Mouse (Mus musculus) embryonic fibroblast, embryonic 13.5 days (primary cell): Measurements from ENCODE around the gene Relch. TPM values are rescaled to one million over a fixed set of nuclear protein-coding genes. Genes with fewer than 3 reads are reported as not detected.

ENCODE experiments used
- H3K27ac ChIP-seq: 2 replicates; pipeline ENCODE4 v1.5.1; 2012; ENCODE audit warnings: low read length, control low read depth, inconsistent platforms; ENCODE audit not compliant: insufficient read depth
- H3K4me1 ChIP-seq: 2 replicates; pipeline ENCODE4 v1.6.1; 2011; ENCODE audit warnings: low read length; ENCODE audit not compliant: control insufficient read depth, insufficient read depth
- H3K4me3 ChIP-seq: 2 replicates; pipeline ENCODE4 v1.5.1; 2011; ENCODE audit warnings: mild to moderate bottlenecking, control low read depth, low read length; ENCODE audit not compliant: insufficient read depth
- CTCF ChIP-seq: IDR thresholded peaks from 2 replicates; pipeline ENCODE4 v1.5.1; 2011; ENCODE audit warnings: mild to moderate bottlenecking, control low read depth, low read length, moderate library complexity, borderline replicate concordance; ENCODE audit not compliant: insufficient read depth
- POLR2A ChIP-seq: IDR thresholded peaks from 2 replicates; pipeline ENCODE4 v1.6.1; 2011; ENCODE audit warnings: low read depth, mild to moderate bottlenecking, control low read depth, low read length, moderate library complexity
- polyA plus RNA-seq: library from polyadenylated mRNA; stranded (reverse); fragments of >200 nt; gene quantifications from 2 replicates; pipeline ENCODE4 v1.2.4, GENCODE M21; 2011; ENCODE audit warnings: low read depth; ENCODE audit not compliant: missing spikeins, insufficient read length

Gene Relch
- polyA plus RNA-seq, 1 experiment: 40.4 TPM

GRCm38 (mm10) chr1:105786731-105787357 is 123.2 kb downstream of the Relch start:
- Histone ChIP-seq H3K27ac (no peak overlapping the region), H3K4me3 (no peak overlapping the region), H3K4me1 (peaks cover 3% of the 10 kb centered on the region; the same call in 1 of the 2 replicates)
- TF ChIP-seq POLR2A (no peak), CTCF (no peak)

GRCm38 (mm10) chr1:105790103-105790502 is 126.4 kb downstream of the Relch start:
- Histone ChIP-seq H3K4me1 (no peaks in the 10 kb centered on the region), H3K4me3 (no peak overlapping the region), H3K27ac (no peak overlapping the region)
- no peak for TF ChIP-seq POLR2A
- no peak for TF ChIP-seq CTCF

DNA sequence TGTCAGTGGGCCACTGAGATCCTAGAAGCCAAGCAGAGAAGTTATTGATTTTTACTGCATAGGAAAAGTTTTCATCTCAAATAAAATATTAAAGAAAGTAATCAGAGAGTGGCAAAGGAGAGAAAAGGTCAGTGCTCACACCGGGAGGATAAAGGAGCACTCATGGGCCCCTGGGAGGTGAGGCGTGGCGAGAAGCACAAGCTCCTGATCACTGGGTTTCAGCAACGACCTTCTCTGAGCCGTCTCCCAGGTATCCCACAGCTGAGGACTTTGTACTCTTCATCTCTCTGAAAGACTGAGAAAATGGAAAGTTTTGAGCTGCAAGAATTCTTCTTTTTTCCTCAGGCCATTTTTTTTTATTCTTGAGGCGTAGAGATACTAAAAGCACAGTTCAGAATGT is 131.0 kb downstream of the Relch start:
- H3K4me1 ChIP-seq: no peaks in the 10 kb centered on the region; the same call in 1 of the 2 replicates
- TF ChIP-seq CTCF (no peak), POLR2A (no peak)

DNA sequence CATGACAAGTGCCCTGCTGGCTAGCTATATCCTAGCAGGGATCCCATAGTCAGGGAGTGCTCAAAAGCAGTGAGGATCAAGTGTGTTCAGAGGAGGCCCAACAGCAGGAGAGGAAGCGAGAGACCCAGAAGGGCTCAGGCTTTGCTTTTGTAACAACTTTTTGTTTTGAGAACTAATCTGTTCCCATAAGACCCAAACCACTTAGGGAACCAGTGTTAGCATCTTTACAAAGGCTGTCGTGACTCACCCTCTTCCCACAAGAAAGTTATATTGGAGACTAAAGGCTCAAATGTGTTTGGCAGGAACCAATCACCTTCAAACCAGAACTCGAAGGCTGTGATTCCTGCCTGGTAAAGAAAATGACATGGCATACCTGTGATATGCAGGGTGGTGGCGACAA is 132.0 kb downstream of the Relch start:
- no peak overlapping the region for H3K27ac ChIP-seq
- TF ChIP-seq POLR2A (no peak), CTCF (no peak)
- H3K4me1 ChIP-seq: no peaks in the 10 kb centered on the region; the same call in 1 of the 2 replicates
- H3K4me3 ChIP-seq: no peak overlapping the region

More for the DNA sequence above, 131.0 kb downstream of the Relch start:
- H3K27ac ChIP-seq: no peak overlapping the region
- no peak overlapping the region for H3K4me3 ChIP-seq

DNA sequence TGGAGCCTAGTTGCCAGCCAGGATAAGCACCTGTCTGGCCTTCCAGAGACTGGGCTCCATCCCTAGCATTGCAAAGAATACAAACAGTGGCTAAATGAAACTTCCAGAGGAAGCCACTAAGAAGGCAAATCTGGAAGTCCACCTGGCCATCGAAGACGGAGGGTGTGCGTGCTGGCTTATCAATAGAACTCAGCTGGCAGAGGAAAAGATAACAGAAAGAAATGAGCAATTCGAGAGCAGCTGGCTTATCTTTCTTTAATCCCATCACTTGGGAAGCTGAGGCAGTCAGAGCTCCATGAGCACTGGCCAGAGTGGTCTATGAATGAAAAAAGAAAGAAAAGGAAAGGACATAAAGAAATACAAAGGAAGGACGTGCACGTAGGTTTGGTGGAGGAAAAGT is 136.9 kb downstream of the Relch start:
- Histone ChIP-seq H3K4me3 (no peak overlapping the region), H3K27ac (no peak overlapping the region), H3K4me1 (peaks cover 2% of the 10 kb centered on the region; the same call in 1 of the 2 replicates)
- TF ChIP-seq CTCF (no peak), POLR2A (no peak)

GRCm38 (mm10) chr1:105801252-105801651 is 137.6 kb downstream of the Relch start:
- Histone ChIP-seq H3K4me3 (no peak overlapping the region), H3K4me1 (peaks cover 2% of the 10 kb centered on the region; the same call in 1 of the 2 replicates), H3K27ac (peak overlapping the region; percentile 2; the same call in 1 of the 2 replicates)
- TF ChIP-seq POLR2A (no peak), CTCF (no peak)

DNA sequence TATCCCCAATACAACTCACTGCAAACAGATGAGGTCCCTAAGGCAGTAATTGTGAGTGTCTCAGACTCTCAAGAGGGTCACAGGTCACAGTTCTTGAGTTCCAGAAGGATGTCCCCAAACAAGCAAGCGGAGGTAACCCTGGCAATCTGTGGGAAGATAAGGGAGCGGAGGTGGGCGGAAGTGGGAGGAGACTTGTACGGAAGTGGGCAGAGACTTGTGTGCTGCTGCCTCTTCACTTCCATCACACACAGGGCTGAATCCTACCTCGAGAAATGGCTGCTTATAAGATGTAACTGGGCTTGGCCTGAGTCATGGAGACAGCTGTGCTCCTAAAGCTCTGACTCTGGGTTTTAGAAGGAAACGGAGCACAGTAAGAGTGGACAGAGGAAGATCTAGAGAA is 139.3 kb downstream of the Relch start:
- TF ChIP-seq POLR2A: no peak
- no peak for TF ChIP-seq CTCF
- Histone ChIP-seq H3K4me1 (peaks cover 2% of the 10 kb centered on the region; the same call in 1 of the 2 replicates), H3K4me3 (no peak overlapping the region), H3K27ac (no peak overlapping the region)

DNA sequence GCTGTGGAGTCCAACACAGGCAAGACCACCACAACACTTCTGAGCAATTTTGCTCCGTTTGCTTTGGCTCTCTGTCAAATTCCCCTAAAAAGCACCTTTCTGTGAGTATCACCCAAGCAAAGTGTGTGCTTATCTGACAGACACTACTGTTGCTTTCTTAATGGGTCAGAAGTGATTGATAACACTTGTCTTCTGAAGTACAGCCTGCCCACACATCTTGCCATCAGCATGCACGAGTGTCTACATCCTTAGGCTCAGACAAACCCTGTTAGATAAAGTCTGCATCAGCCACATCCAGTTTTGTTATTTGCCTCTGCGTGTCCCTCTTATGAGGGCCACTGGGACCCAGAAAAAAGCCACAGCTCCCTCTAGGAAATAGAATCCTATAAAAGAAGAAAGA is 140.6 kb downstream of the Relch start:
- Histone ChIP-seq H3K27ac (no peak overlapping the region), H3K4me3 (no peak overlapping the region), H3K4me1 (peaks cover 2% of the 10 kb centered on the region; the same call in 1 of the 2 replicates)
- TF ChIP-seq CTCF (no peak), POLR2A (no peak)

Other genes with a start within 250 kb of the Relch start
- 49.3 and 53.2 TPM in 2 replicates for gene Pign, start 184 bp upstream of the Relch start, polyA plus RNA-seq
- 13.9 and 15.1 TPM in 2 replicates for gene Tnfrsf11a, start 116.9 kb downstream of the Relch start, polyA plus RNA-seq